Comparison of ENCODE assay signal across 14 mouse cellular contexts in the genomic region with DNA sequence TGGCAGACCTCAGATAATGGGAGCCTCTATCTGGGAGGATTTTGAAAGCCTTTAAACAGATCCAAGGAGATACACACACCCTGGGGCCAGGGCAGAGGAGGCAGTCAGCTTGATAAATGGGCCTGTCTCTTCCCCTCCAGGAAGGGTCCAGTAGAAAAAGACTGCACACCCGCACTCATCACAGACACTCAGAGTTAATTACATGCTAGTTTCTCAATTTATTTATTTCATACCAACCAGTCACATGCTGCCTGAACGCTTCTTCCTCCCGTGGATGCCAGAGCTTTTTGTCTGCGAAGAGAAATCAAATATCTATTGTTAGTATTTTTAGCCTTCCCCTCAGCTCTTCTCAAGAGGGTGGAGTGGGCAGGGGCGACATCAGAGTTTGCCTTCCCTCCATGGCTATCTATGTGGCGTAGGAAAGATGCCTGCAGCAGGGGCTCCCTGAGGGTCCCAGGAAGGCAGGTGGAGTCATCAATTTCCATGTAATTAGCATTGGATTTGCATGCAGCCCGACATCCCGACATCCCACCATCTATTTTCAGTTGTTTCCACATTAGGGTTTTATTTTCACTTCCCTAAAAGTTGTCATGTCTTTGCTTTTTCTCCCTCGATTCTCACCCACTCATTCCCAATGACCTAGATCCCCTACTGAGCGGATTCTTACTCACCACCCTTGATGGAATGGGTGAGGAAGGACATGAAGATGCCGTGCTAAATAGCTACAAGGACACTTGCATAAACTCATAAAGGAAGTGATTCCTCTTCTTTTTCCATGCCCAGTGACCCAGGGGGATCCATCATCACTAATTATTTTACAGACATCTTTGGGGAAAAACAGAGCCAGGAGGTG. TPM values are rescaled to one million over a fixed set of nuclear protein-coding genes. Genes with fewer than 3 reads are reported as not detected.
DNase-seq lines count a peak whose midpoint lies in the region; ATAC-seq and TF ChIP-seq lines count a peak whose summit lies in the region.
"Had no signal": no experiment of that assay in that cellular context is flagged by ENCODE, and none has a peak within 500 bp of the region (broad histone marks: within the 10 kb centered on the region; RNA-seq: fewer than 3 reads in every experiment).

No protein-coding gene starts in this region.

- H3K36me3 ChIP-seq in heart, embryonic 14.5 days (ENCODE audit: control insufficient read depth, insufficient read depth, low read length), result no peaks in the 10 kb centered on the region
- H3K36me3 ChIP-seq in forebrain, postnatal 0 days (ENCODE audit: insufficient read depth), result peaks cover 6% of the 10 kb centered on the region; the same call in 1 of the 2 replicates
- no peaks in the 10 kb centered on the region for H3K36me3 ChIP-seq in midbrain, embryonic 13.5 days
- H3K36me3 ChIP-seq: liver, embryonic 15.5 days had no signal

- peaks cover 19 to 20% of the 10 kb centered on the region in 2 experiments for H3K4me1 ChIP-seq in heart, embryonic 14.5 days (ENCODE audit: control insufficient read depth in 2 of 2, insufficient read depth in 2 of 2, low read length in 2 of 2)
- peaks cover 13% of the 10 kb centered on the region; the same call in 1 of the 2 replicates for H3K4me1 ChIP-seq in forebrain, postnatal 0 days (ENCODE audit: insufficient read depth)
- H3K4me1 ChIP-seq in midbrain, embryonic 13.5 days (replicated peaks), result peaks cover 15% of the 10 kb centered on the region

- WGBS in heart, embryonic 14.5 days, result 44% methylated on average over 11 of the region's 11 CpGs
- WGBS in forebrain, postnatal 0 days, result 44% methylated on average over 11 of the region's 11 CpGs
- WGBS in midbrain, embryonic 13.5 days, result 59% methylated on average over 11 of the region's 11 CpGs

- 0 out of 2 replicates have a peak overlapping the region, but pooled peaks have one; percentile 21 for H3K9ac ChIP-seq in heart, embryonic 14.5 days (ENCODE audit: low read length)
- no peak overlapping the region for H3K9ac ChIP-seq in forebrain, postnatal 0 days
- H3K9ac ChIP-seq in midbrain, embryonic 13.5 days (replicated peaks), result no peak overlapping the region
- H3K9ac ChIP-seq: liver, embryonic 15.5 days had no signal

- no peak overlapping the region for H3K4me3 ChIP-seq in heart, embryonic 14.5 days (ENCODE audit: control insufficient read depth in 1 of 2, insufficient read depth in 1 of 2, low read depth in 1 of 2, low read length in 2 of 2)
- no peak overlapping the region for H3K4me3 ChIP-seq in forebrain, postnatal 0 days (ENCODE audit: low read depth, low read length)
- H3K4me3 ChIP-seq in midbrain, embryonic 13.5 days (replicated peaks), result no peak overlapping the region
- H3K4me3 ChIP-seq: liver, embryonic 15.5 days; megakaryocyte, embryonic 14.5 days had no signal

- H3K9me3 ChIP-seq in heart, embryonic 14.5 days (ENCODE audit: control insufficient read depth, low read length), result peaks cover 3% of the 10 kb centered on the region; the same call in 1 of the 2 replicates
- H3K9me3 ChIP-seq in forebrain, postnatal 0 days (ENCODE audit: low read length), result no peaks in the 10 kb centered on the region
- no peaks in the 10 kb centered on the region for H3K9me3 ChIP-seq in midbrain, embryonic 13.5 days
- H3K9me3 ChIP-seq: liver, embryonic 15.5 days; megakaryocyte, embryonic 14.5 days had no signal

- H3K27ac ChIP-seq in heart, embryonic 14.5 days (replicated peaks in 1 of 2; ENCODE audit: control insufficient read depth in 1 of 2, insufficient read depth in 1 of 2, low read depth in 2 of 2, low read length in 2 of 2), result peak overlapping the region in 1 of 2 experiments; percentile 24; a peak in 1 of 4 replicates
- peak overlapping the region; percentile 63 for H3K27ac ChIP-seq in forebrain, postnatal 0 days (ENCODE audit: low read depth, low read length)
- H3K27ac ChIP-seq in midbrain, embryonic 13.5 days, result peak overlapping the region; percentile 71
- H3K27ac ChIP-seq: liver, embryonic 15.5 days had no signal

- DNase-seq in heart, adult 9 months (ENCODE audit: low spot score in 2 of 2), result no peak
- peak; percentile 69 for DNase-seq in brain, adult 2 months (ENCODE audit: low read depth, low spot score)
- no peak for DNase-seq in forebrain, postnatal 0 days
- DNase-seq in frontal cortex, postnatal 10 days (ENCODE audit: low spot score in 2 of 2), result no peak
- no peak for DNase-seq in cerebellum, adult 11-12 months
- no peak for DNase-seq in urinary bladder, postnatal 36 days (ENCODE audit: low spot score in 2 of 2)
- DNase-seq: adrenal gland, postnatal 25 days; cerebellum, adult 9-11 months; gastrocnemius, postnatal 25 days; kidney, postnatal 36 days had no signal

- peak overlapping the region; percentile 3; the same call in 1 of the 2 replicates for H3K4me2 ChIP-seq in heart, embryonic 14.5 days (ENCODE audit: low read length)
- H3K4me2 ChIP-seq in forebrain, postnatal 0 days (ENCODE audit: low read depth), result no peak overlapping the region
- no peak overlapping the region for H3K4me2 ChIP-seq in midbrain, embryonic 13.5 days (replicated peaks)
- H3K4me2 ChIP-seq: liver, embryonic 15.5 days had no signal

- TF ChIP-seq CTCF in forebrain, postnatal 0 days (IDR thresholded peaks at IDR 0.05; ENCODE audit: low read depth), result no peak

- H3K27me3 ChIP-seq in heart, embryonic 14.5 days (ENCODE audit: control insufficient read depth, insufficient read depth, low read length), result no peaks in the 10 kb centered on the region
- no peaks in the 10 kb centered on the region for H3K27me3 ChIP-seq in forebrain, postnatal 0 days (ENCODE audit: insufficient read depth, low read length)
- H3K27me3 ChIP-seq in midbrain, embryonic 13.5 days, result no peaks in the 10 kb centered on the region
- H3K27me3 ChIP-seq: liver, embryonic 15.5 days; megakaryocyte, embryonic 14.5 days had no signal

- no peak for ATAC-seq in heart, embryonic 14.5 days (ENCODE audit: insufficient number of reproducible peaks, insufficient read depth, low FRiP score, low read depth)
- ATAC-seq in forebrain, postnatal 0 days, result peak; percentile 53
- ATAC-seq in midbrain, embryonic 13.5 days, result peak; percentile 55

RNA-seq across cellular contexts. Expression of a gene that starts 46.9 kb away (rescaled TPM):
- not detected in 2 replicates for polyA plus RNA-seq in heart, embryonic 14.5 days (2014; fragmentation: Nextera tagmentation; extraction: Ambion mirVana)
- total RNA-seq in forebrain, postnatal 0 days (2014; rRNA removed), result 0.10 and 0.54 TPM in 2 replicates
- 0.11 and 0.14 TPM in 2 replicates for polyA plus RNA-seq in forebrain, postnatal 0 days (2015; fragmentation: Nextera tagmentation; extraction: Ambion mirVana)
- polyA plus RNA-seq in midbrain, embryonic 13.5 days (2015; fragmentation: Nextera tagmentation; extraction: Ambion mirVana), result 0.04 and 0.19 TPM in 2 replicates
- total RNA-seq: gastrocnemius, postnatal 25 days had no signal
- polyA plus RNA-seq: liver, embryonic 15.5 days had no signal
